Mouse (Mus musculus) embryonic facial prominence, embryonic 10.5 days (tissue): Measurements from ENCODE around the gene Dhcr7. TPM values are rescaled to one million over a fixed set of nuclear protein-coding genes. Genes with fewer than 3 reads are reported as not detected.

Source experiments
- DNase-seq: peaks from one replicate; pipeline ENCODE4 v3.0.0-alpha.2; 2017; ENCODE audit warnings: low spot score
- H3K27ac ChIP-seq: fragments of 300-500 bp; sonication (generic); replicated peaks from 2 replicates; pipeline ENCODE4 v1.5.1; 2016; ENCODE audit warnings: mild to moderate bottlenecking
- H3K27me3 ChIP-seq: fragments of 300-500 bp; sonication (generic); replicated peaks from 2 replicates; pipeline ENCODE4 v1.6.1; 2016; ENCODE audit warnings: low read depth, mild to moderate bottlenecking; ENCODE audit not compliant: poor library complexity, severe bottlenecking
- H3K36me3 ChIP-seq: fragments of 300-500 bp; sonication (generic); replicated peaks from 2 replicates; pipeline ENCODE4 v1.6.1; 2016; ENCODE audit warnings: mild to moderate bottlenecking, moderate library complexity
- H3K4me1 ChIP-seq: fragments of 300-500 bp; sonication (generic); 2 replicates; pipeline ENCODE4 v1.6.1; 2016
- H3K4me3 ChIP-seq: fragments of 300-500 bp; sonication (generic); 2 replicates; pipeline ENCODE4 v1.5.1; 2016; ENCODE audit warnings: mild to moderate bottlenecking, moderate library complexity
- H3K9me3 ChIP-seq: fragments of 300-500 bp; sonication (generic); 2 replicates; pipeline ENCODE4 v1.6.1; 2016; ENCODE audit warnings: mild to moderate bottlenecking
- WGBS: fragments of 180-500 bp; shearing (Covaris S2); methylation state at CpG from one replicate; pipeline ENCODE4 v1.1.7; 2016; 5-methylcytosine and 5-hydroxymethylcytosine counted together
- polyA plus RNA-seq: library from polyadenylated mRNA; unstranded; fragments of >200 nt; fragmentation: Nextera tagmentation; extraction: Ambion mirVana; gene quantifications from 2 replicates; pipeline ENCODE4 v1.2.1, GENCODE M21; 2016

The Dhcr7 gene
- polyA plus RNA-seq: 68.3 and 79.2 TPM in 2 replicates

DNA sequence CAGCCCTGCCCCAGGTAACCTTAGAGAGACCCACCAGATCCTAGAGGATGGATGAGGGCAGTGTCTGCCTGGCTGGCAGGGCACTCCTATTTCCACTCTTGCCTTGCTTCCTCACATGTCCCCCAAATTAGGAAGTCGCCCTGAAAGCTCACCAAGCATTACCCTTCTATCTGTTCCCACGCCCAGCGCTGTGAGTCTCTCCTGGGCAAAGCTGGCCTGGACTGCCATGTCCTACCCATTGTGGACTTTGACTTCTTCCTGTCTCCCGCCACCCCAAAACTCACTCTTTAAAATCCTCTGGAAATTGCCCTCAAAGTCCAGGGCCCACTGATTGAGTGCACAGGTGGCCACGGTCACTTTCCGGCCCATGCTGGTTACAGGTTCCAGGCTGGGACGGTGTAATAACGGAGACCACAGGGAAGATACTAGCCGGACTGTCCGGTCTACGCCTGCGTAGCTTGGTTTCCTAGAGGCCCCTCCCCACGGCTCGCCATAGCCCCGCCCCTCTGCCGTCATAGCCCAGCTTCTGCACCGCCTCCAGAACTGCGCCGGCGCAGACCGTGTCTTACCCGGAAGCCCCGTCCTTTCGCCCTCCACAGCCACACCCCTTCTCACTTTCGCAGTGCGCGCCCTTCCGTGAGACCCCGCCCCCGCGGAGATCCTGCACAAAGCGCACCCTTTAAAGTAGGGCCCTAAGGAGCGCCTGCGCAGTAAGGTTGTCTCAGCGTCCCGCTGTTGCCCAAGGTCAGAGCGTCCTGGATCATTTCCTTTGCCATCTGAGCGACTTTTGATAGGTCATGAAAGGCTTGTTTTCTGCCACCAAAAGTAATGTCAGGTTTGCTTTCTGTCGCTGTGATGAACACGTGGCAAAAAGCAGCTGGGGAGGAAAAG, at the start of gene Dhcr7, which contains the start of gene Nadsyn1:
Gene Dhcr7, plus strand, starts transcription at position 771 of the 891 bp plus-strand sequence.
Gene Nadsyn1, minus strand, starts transcription at position 475 of the 891 bp plus-strand sequence.
- DNase-seq: peak; percentile 100
- peak within 1 kb of the TSS; percentile 77 for H3K4me3 ChIP-seq
- no peaks in the 10 kb centered on the region for H3K9me3 ChIP-seq
- H3K4me1 ChIP-seq: peaks cover 14% of the 10 kb centered on the region
- WGBS: under 1% methylated on average over 40 of the region's 40 CpGs
- peaks cover 14% of the 10 kb centered on the region for H3K36me3 ChIP-seq
- H3K27me3 ChIP-seq: no peaks in the 10 kb centered on the region
- peak within 1 kb of the TSS; percentile 91 for H3K27ac ChIP-seq

GRCm38 (mm10) chr7:143776137-143776536, 46.8 kb upstream of the Dhcr7 start:
- H3K27ac ChIP-seq: no peak overlapping the region
- H3K36me3 ChIP-seq: no peaks in the 10 kb centered on the region
- H3K4me3 ChIP-seq: no peak overlapping the region
- H3K4me1 ChIP-seq: no peaks in the 10 kb centered on the region
- H3K27me3 ChIP-seq: peaks cover 6% of the 10 kb centered on the region; the same call in 1 of the 2 replicates
- no peaks in the 10 kb centered on the region for H3K9me3 ChIP-seq
- 40% methylated on average over 3 of the region's 3 CpGs for WGBS
- no peak for DNase-seq

GRCm38 (mm10) chr7:143777375-143777774, 45.6 kb upstream of the Dhcr7 start:
- no peaks in the 10 kb centered on the region for H3K4me1 ChIP-seq
- no peaks in the 10 kb centered on the region for H3K36me3 ChIP-seq
- WGBS: 66% methylated on average over 2 of the region's 2 CpGs
- no peak overlapping the region for H3K4me3 ChIP-seq
- no peaks in the 10 kb centered on the region for H3K9me3 ChIP-seq
- peaks cover 11% of the 10 kb centered on the region; the same call in 1 of the 2 replicates for H3K27me3 ChIP-seq
- no peak overlapping the region for H3K27ac ChIP-seq
- no peak for DNase-seq

- peaks cover 27% of the 10 kb centered on the region for H3K27me3 ChIP-seq
- no peak for DNase-seq
- no peaks in the 10 kb centered on the region for H3K36me3 ChIP-seq
- peaks cover 24% of the 10 kb centered on the region for H3K4me1 ChIP-seq
- no peaks in the 10 kb centered on the region for H3K9me3 ChIP-seq
- peak overlapping the region; percentile 83 for H3K27ac ChIP-seq
- WGBS: 11% methylated on average over 6 of the region's 6 CpGs
- H3K4me3 ChIP-seq: peak overlapping the region; percentile 61
Observed at GRCm38 (mm10) chr7:143783378-143783995, 39.5 kb upstream of the Dhcr7 start.

- Histone ChIP-seq H3K4me3 (peak within 1 kb of the TSS; percentile 61), H3K27ac (peak within 1 kb of the TSS; percentile 83), H3K27me3 (peaks cover 27% of the 10 kb centered on the region), H3K4me1 (peaks cover 24% of the 10 kb centered on the region), H3K36me3 (no peaks in the 10 kb centered on the region), H3K9me3 (no peaks in the 10 kb centered on the region)
- 2% methylated on average over 21 of the region's 21 CpGs for WGBS
- peak; percentile 84 for DNase-seq
Observed at GRCm38 (mm10) chr7:143783996-143784829, 38.7 kb upstream of the Dhcr7 start, which contains the start of gene Mrgpre. Gene Mrgpre, minus strand, starts transcription at chr7:143784500.

DNA sequence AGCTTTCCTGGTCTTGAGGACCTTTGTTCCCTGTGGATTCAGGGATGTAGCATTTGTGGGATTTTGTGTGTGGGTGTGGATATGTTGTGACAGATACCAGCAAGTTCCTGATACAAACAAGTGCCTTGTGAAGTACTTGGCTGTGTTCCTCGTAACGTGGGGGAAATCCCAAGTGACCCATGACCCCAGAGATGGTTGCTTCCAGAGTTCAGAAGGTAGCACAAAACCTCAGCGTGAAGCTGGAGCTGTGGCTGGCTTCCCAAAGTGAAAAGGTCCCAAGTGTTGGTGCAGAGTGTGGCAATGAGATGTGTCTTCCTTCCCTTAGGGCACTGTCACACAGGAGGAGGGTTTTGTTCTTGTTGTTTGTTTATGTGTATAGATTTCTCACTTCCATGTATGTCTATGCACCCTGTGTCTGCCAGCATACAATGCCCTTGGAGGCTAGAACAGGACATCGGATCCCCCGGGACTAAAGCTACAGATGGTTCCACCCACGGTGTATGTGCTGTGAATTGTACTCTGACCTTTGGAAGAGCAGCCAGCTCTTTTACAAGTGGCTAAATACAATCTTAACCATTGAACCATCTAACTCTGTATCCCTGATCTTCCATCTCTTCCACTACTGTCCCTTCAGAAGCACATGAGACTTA, 30.5 kb upstream of the Dhcr7 start:
- H3K4me3 ChIP-seq: no peak overlapping the region
- H3K27ac ChIP-seq: no peak overlapping the region
- no peaks in the 10 kb centered on the region for H3K9me3 ChIP-seq
- no peaks in the 10 kb centered on the region for H3K27me3 ChIP-seq
- 81% methylated on average over 6 of the region's 6 CpGs for WGBS
- peaks cover 27% of the 10 kb centered on the region for H3K36me3 ChIP-seq
- no peak for DNase-seq
- H3K4me1 ChIP-seq: no peaks in the 10 kb centered on the region

DNA sequence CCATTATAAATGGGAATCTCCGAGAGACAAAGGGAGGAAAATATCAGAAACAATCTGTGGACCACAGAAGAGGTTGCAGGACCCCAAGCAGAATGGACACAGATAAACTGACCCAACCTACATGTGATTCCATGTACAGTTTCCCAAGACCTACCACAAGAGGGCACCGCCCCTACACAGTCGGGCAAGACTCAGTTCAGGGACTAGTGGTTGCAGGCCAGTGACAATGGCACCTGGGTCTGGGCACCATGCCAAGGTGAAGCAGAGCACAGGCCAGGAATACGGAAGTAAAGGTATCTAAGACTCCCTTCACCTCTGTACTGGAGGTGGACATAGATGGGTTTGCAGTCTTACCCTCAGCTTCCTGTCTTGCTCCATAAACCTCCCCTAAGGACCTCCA, 29.8 kb upstream of the Dhcr7 start:
- H3K9me3 ChIP-seq: no peaks in the 10 kb centered on the region
- H3K36me3 ChIP-seq: peaks cover 34% of the 10 kb centered on the region
- H3K27me3 ChIP-seq: no peaks in the 10 kb centered on the region
- WGBS: 63% methylated on average over 4 of the region's 4 CpGs
- H3K4me3 ChIP-seq: no peak overlapping the region
- DNase-seq: peak; percentile 30
- H3K4me1 ChIP-seq: no peaks in the 10 kb centered on the region
- H3K27ac ChIP-seq: no peak overlapping the region

DNA sequence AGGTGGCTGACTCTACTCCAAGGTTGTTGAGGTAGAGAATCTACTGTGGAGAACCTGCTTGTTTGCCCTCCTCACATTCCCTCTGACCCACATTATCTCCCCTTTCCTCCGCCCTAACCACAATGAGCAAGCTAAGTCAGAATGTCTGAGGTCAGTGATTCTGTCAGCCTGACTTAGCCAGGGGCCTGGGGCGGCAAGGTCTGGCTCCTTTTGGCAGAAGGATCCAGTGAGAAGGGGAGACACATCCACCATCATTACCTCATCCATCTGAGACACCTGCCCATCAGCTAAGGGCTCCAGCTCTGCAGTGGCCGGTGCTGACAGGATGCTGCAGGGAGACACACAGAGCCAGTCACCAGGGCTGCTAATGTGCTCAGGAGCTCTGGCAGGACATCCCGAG, 24.2 kb upstream of the Dhcr7 start:
- 90% methylated on average over 4 of the region's 4 CpGs for WGBS

GRCm38 (mm10) chr7:143800770-143801169, 22.2 kb upstream of the Dhcr7 start:
- Histone ChIP-seq H3K4me1 (no peaks in the 10 kb centered on the region), H3K27me3 (no peaks in the 10 kb centered on the region), H3K4me3 (no peak overlapping the region), H3K36me3 (peaks cover 97% of the 10 kb centered on the region), H3K27ac (no peak overlapping the region), H3K9me3 (no peaks in the 10 kb centered on the region)
- WGBS: 93% methylated on average over 1 of the region's 1 CpGs
- DNase-seq: no peak

More for the DNA sequence above, 24.2 kb upstream of the Dhcr7 start:
- DNase-seq: no peak
- H3K4me1 ChIP-seq: no peaks in the 10 kb centered on the region
- H3K36me3 ChIP-seq: peaks cover 90% of the 10 kb centered on the region
- no peak overlapping the region for H3K4me3 ChIP-seq
- H3K27me3 ChIP-seq: no peaks in the 10 kb centered on the region
- no peaks in the 10 kb centered on the region for H3K9me3 ChIP-seq
- H3K27ac ChIP-seq: no peak overlapping the region

DNA sequence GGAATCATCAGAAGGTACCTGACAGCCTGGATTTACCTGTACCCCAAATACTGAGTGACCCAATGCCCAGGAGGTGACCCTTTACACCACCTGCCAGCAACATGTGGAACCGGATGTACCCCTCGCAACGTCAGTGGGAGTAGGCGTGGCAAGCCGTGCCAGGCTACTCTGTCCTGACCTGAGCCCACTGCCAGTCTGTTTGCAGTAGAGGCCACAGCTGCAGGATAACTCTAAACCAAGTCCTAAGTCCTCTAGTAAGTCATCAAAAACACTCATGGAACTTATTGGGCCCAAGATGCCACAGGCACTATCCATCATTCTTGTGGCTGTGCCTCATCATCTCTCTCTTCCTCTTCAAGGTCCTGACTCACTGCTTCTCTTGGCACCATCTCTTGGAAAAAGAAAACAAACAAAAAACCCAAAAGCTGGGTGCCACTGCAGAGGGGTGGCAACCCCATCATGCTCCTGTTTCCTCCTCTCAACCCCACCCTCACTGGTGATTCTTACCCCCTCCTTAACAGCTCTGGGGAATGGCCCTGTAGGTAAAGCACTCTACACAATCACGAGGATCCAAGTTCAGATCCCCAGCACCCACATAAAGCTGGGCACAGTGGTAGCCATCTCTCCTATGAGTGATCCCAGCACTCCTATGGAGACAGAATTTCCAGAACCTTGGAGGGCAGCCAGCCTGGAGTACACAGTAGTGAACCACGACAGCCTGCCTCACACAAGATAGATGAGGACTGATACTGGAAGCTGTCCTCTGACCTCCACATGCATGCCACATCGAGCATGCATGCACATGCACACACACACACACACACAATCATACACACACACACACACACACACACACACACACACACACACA, 21.5 kb upstream of the Dhcr7 start:
- WGBS: 90% methylated on average over 8 of the region's 8 CpGs
- Histone ChIP-seq H3K9me3 (no peaks in the 10 kb centered on the region), H3K4me3 (no peak overlapping the region), H3K27ac (no peak overlapping the region), H3K4me1 (no peaks in the 10 kb centered on the region), H3K36me3 (peaks cover 97% of the 10 kb centered on the region), H3K27me3 (no peaks in the 10 kb centered on the region)
- DNase-seq: no peak

DNA sequence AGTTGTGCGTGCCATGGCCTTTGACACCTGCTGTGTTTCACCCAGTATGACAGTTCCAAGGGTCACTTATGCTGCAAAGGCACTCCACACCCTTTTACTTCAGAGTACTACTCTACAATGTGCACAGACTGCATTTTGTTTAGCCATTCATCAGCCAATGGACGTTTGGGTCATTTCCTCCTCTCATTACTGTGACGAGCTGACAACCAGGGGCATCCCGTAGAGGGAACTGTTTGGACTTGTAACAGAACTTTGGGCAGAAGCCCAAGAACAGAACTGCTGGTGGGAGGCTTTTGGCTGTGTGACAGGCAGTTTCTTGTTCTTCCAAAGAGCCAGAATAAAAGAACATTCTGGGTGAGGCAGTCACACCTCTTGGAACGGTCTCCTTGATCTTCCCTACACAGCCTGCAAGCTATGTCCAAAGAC, 17.7 kb upstream of the Dhcr7 start:
- Histone ChIP-seq H3K4me3 (no peak overlapping the region), H3K4me1 (no peaks in the 10 kb centered on the region), H3K9me3 (no peaks in the 10 kb centered on the region), H3K27me3 (no peaks in the 10 kb centered on the region), H3K27ac (no peak overlapping the region), H3K36me3 (peaks cover 97% of the 10 kb centered on the region)
- no peak for DNase-seq
- WGBS: 86% methylated on average over 5 of the region's 5 CpGs
